In genomic region chr14:110777546-110777945, GRCm38 (mm10) we compare ENCODE assay signal across 14 mouse cellular contexts. TPM values are rescaled to one million over a fixed set of nuclear protein-coding genes. Genes with fewer than 3 reads are reported as not detected.
DNase-seq lines count a peak whose midpoint lies in the region; ATAC-seq lines count a peak whose summit lies in the region.
"Had no signal": no experiment of that assay in that cellular context is flagged by ENCODE, and none has a peak within 500 bp of the region (broad histone marks: within the 10 kb centered on the region; RNA-seq: fewer than 3 reads in every experiment).

No protein-coding gene starts in this region.

- H3K9ac ChIP-seq in kidney, embryonic 16.5 days (replicated peaks; ENCODE audit: low read length), result no peak overlapping the region
- no peak overlapping the region for H3K9ac ChIP-seq in heart, embryonic 12.5 days
- H3K9ac ChIP-seq: forebrain, embryonic 13.5 days; hindbrain, embryonic 15.5 days; liver, embryonic 14.5 days; midbrain, embryonic 15.5 days had no signal

- no peaks in the 10 kb centered on the region for H3K36me3 ChIP-seq in kidney, embryonic 16.5 days (ENCODE audit: insufficient read depth, low read length)
- no peaks in the 10 kb centered on the region for H3K36me3 ChIP-seq in heart, embryonic 12.5 days
- H3K36me3 ChIP-seq: hindbrain, embryonic 15.5 days; midbrain, embryonic 15.5 days had no signal

- ATAC-seq in kidney, embryonic 16.5 days (ENCODE audit: low FRiP score, low TSS enrichment), result no peak
- no peak for ATAC-seq in heart, embryonic 12.5 days (ENCODE audit: insufficient number of reproducible peaks, low FRiP score)
- ATAC-seq: forebrain, embryonic 13.5 days; midbrain, embryonic 15.5 days had no signal

- H3K27me3 ChIP-seq in kidney, embryonic 16.5 days (ENCODE audit: insufficient read depth, low read length), result no peaks in the 10 kb centered on the region
- no peaks in the 10 kb centered on the region for H3K27me3 ChIP-seq in heart, embryonic 12.5 days (replicated peaks)
- H3K27me3 ChIP-seq: forebrain, embryonic 13.5 days; hindbrain, embryonic 15.5 days; midbrain, embryonic 15.5 days had no signal

- H3K9me3 ChIP-seq in kidney, embryonic 16.5 days (ENCODE audit: low read length), result no peaks in the 10 kb centered on the region
- H3K9me3 ChIP-seq in heart, embryonic 12.5 days (replicated peaks), result no peaks in the 10 kb centered on the region
- H3K9me3 ChIP-seq: forebrain, embryonic 13.5 days; hindbrain, embryonic 15.5 days; midbrain, embryonic 15.5 days had no signal

- no peak overlapping the region for H3K27ac ChIP-seq in kidney, embryonic 16.5 days (ENCODE audit: low read length)
- H3K27ac ChIP-seq in heart, embryonic 12.5 days (ENCODE audit: poor library complexity, severe bottlenecking), result no peak overlapping the region
- H3K27ac ChIP-seq: forebrain, embryonic 13.5 days; hindbrain, embryonic 15.5 days; liver, embryonic 14.5 days; midbrain, embryonic 15.5 days had no signal

- no peaks in the 10 kb centered on the region for H3K4me1 ChIP-seq in kidney, embryonic 16.5 days (ENCODE audit: insufficient read depth, low read length)
- H3K4me1 ChIP-seq in heart, embryonic 12.5 days (replicated peaks), result no peaks in the 10 kb centered on the region
- H3K4me1 ChIP-seq: forebrain, embryonic 13.5 days; hindbrain, embryonic 15.5 days; midbrain, embryonic 15.5 days had no signal

- no peak overlapping the region for H3K4me2 ChIP-seq in kidney, embryonic 16.5 days (replicated peaks; ENCODE audit: low read depth, low read length)
- H3K4me2 ChIP-seq in heart, embryonic 12.5 days, result no peak overlapping the region
- H3K4me2 ChIP-seq: forebrain, embryonic 13.5 days; hindbrain, embryonic 15.5 days; midbrain, embryonic 15.5 days had no signal

- DNase-seq in embryo, embryonic 10 days (ENCODE audit: low spot score), result peak; percentile 12
- DNase-seq in embryo, embryonic 9.5 days (ENCODE audit: extremely low spot score), result no peak
- peak; percentile 15 to 18 for DNase-seq in kidney, postnatal 4 days
- DNase-seq in retina, embryonic 14.5 days (ENCODE audit: low spot score), result peak; percentile 52
- DNase-seq in retina, postnatal 1 day, result no peak
- peak; percentile 31 to 39 for DNase-seq in layer of hippocampus, postnatal 10 days (ENCODE audit: low spot score in 2 of 2)
- DNase-seq: cerebellum, adult 9-11 months; thymus, postnatal 4 days had no signal

- H3K4me3 ChIP-seq in kidney, embryonic 16.5 days (ENCODE audit: low read length), result no peak overlapping the region
- H3K4me3 ChIP-seq in heart, embryonic 12.5 days, result no peak overlapping the region
- H3K4me3 ChIP-seq: forebrain, embryonic 13.5 days; hindbrain, embryonic 15.5 days; midbrain, embryonic 15.5 days had no signal

RNA-seq across cellular contexts. Expression of gene Slitrk6, which starts 22.6 kb away (rescaled TPM):
- 3.6 and 4.1 TPM in 2 replicates for polyA plus RNA-seq in kidney, embryonic 16.5 days (2015; fragmentation: Nextera tagmentation; extraction: Ambion mirVana)
- total RNA-seq in layer of hippocampus, postnatal 10 days (2021), result 1 to 10 TPM; 1.3 to 1.8 TPM
- polyA plus RNA-seq in heart, embryonic 12.5 days (2016; fragmentation: Nextera tagmentation; extraction: Ambion mirVana), result 0.40 and 0.83 TPM in 2 replicates

Comparison
In these comparisons a context has a peak if more than half of its experiments do, and no peak if none do; other contexts are left out.
1. DNase-seq: peak in embryo, embryonic 10 days (single experiment), kidney, postnatal 4 days (2 of 2), retina, embryonic 14.5 days (single experiment) and layer of hippocampus, postnatal 10 days (2 of 2); none in embryo, embryonic 9.5 days (single experiment) and retina, postnatal 1 day (single experiment).